Mouse (Mus musculus) C2C12 (cell line): ENCODE measurements around the gene Polrmt. TPM values are rescaled to one million over a fixed set of nuclear protein-coding genes. Genes with fewer than 3 reads are reported as not detected.

ENCODE experiments used
- H3K27me3 ChIP-seq: one replicate; pipeline ENCODE4 v1.6.1; 2011; ENCODE audit not compliant: control insufficient read depth, insufficient read depth, insufficient read length
- H3K36me3 ChIP-seq: one replicate; pipeline ENCODE4 v1.6.1; 2011; ENCODE audit not compliant: control insufficient read depth, insufficient read depth
- H3K4me3 ChIP-seq: one replicate; pipeline ENCODE4 v1.5.1; 2011; ENCODE audit warnings: mild to moderate bottlenecking, control low read depth; ENCODE audit not compliant: poor library complexity, insufficient read depth, severe bottlenecking
- H3K79me2 ChIP-seq: one replicate; pipeline ENCODE4 v1.6.1; 2011; ENCODE audit not compliant: control insufficient read depth, insufficient read depth
- H3K79me3 ChIP-seq: one replicate; pipeline ENCODE4 v1.6.1; 2011; ENCODE audit warnings: low read depth, control low read depth
- H3ac ChIP-seq: one replicate; pipeline ENCODE3; 2011; ENCODE audit warnings: low read depth; ENCODE audit not compliant: control insufficient read depth, insufficient read length
- CEBPB ChIP-seq: IDR thresholded peaks from one replicate; pipeline ENCODE4 v1.6.1; 2011; ENCODE audit warnings: low read depth, mild to moderate bottlenecking, control low read depth, moderate library complexity
- CTCF ChIP-seq: IDR thresholded peaks from one replicate; pipeline ENCODE4 v1.5.1; 2011; ENCODE audit not compliant: control insufficient read depth, insufficient read depth, insufficient read length
- FOSL1 ChIP-seq: IDR thresholded peaks from one replicate; pipeline ENCODE4 v1.8.0; 2011; ENCODE audit warnings: mild to moderate bottlenecking, low read length; ENCODE audit not compliant: poor library complexity, insufficient read depth, severe bottlenecking
- MAX ChIP-seq: IDR thresholded peaks from one replicate; pipeline ENCODE4 v1.6.1; 2011; ENCODE audit warnings: mild to moderate bottlenecking, control low read depth
- MYOD1 ChIP-seq: IDR thresholded peaks from one replicate; pipeline ENCODE4 v1.6.1; 2011; ENCODE audit warnings: low read depth; ENCODE audit not compliant: control insufficient read depth, insufficient read length
- MYOG ChIP-seq: IDR thresholded peaks from one replicate; pipeline ENCODE4 v1.6.1; 2011; ENCODE audit not compliant: control insufficient read depth, insufficient read length; ENCODE audit errors: extremely low read depth
- USF1 ChIP-seq: IDR thresholded peaks from one replicate; pipeline ENCODE4 v1.6.1; 2011; ENCODE audit warnings: low read depth, mild to moderate bottlenecking, control low read depth, moderate library complexity
- polyA plus RNA-seq: library from polyadenylated mRNA; unstranded; fragments of >200 nt; fragmentation: generic; extraction: Trizol; gene quantifications from one replicate; pipeline ENCODE4 v1.2.1, GENCODE M21; 2012; ENCODE audit warnings: missing spikeins

Gene Polrmt
- polyA plus RNA-seq, 1 experiment = 56.5 TPM

DNA sequence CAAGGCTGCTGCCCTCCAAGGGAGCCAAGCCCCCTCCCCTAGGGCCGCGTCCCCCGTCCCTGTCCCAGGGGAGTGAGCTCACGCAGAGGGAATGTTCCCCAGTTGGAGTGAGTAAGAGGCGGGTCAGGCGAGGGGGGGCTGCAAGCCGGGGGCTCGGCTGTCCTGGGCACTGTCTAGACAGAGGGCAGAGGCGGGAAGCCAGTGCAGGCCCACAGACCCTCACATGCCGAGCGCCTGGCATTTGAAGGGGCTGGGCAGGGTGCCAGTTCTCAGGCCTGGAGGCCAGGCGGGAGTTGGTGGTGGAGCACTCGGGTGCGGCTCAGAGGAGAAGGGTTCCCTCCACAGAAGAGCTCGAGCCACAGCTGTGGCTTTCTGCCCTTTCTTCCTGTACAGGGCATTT lies 31.6 kb upstream of the Polrmt start:
- H3K4me3 ChIP-seq = no peak overlapping the region
- no peaks in the 10 kb centered on the region for H3K36me3 ChIP-seq

DNA sequence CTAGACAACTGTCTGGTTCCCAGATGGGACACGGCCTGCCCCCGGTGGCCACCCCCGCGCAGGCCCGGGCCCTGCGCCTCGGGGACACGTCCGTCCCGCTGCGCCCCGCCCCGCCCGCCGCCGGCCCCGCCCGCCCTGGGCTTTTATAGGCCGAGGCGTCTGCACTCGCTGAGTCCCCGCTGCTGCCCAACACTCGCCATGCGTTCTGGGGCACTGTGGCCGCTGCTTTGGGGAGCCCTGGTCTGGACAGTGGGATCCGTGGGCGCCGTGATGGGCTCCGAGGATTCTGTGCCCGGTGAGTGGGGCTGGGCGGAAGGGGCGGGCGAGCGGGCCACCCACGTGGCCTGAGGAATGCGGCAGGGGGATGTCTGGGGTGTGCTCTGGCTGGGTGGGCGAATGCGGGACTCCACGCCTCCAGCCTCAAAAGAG lies 30.7 kb upstream of the Polrmt start, which contains the start of gene Fstl3:
Fstl3 (plus strand) TSS at position 170 of the 429 bp plus-strand sequence.
- no peaks in the 10 kb centered on the region for H3K79me3 ChIP-seq
- H3K36me3 ChIP-seq = no peaks in the 10 kb centered on the region
- no peak for TF ChIP-seq MAX
- peak; percentile 14 for TF ChIP-seq USF1
- H3K27me3 ChIP-seq = no peaks in the 10 kb centered on the region
- peak within 1 kb of the TSS; percentile 21 for H3K4me3 ChIP-seq
- peak within 1 kb of the TSS; percentile 60 for H3ac ChIP-seq
- H3K79me2 ChIP-seq = no peaks in the 10 kb centered on the region

More for the DNA sequence above, 31.6 kb upstream of the Polrmt start:
- Histone ChIP-seq H3K79me3 (no peaks in the 10 kb centered on the region), H3K27me3 (no peaks in the 10 kb centered on the region), H3K79me2 (no peaks in the 10 kb centered on the region), H3ac (peak overlapping the region; percentile 51)
- TF ChIP-seq FOSL1 = peak; percentile 5
- TF ChIP-seq MAX = no peak

DNA sequence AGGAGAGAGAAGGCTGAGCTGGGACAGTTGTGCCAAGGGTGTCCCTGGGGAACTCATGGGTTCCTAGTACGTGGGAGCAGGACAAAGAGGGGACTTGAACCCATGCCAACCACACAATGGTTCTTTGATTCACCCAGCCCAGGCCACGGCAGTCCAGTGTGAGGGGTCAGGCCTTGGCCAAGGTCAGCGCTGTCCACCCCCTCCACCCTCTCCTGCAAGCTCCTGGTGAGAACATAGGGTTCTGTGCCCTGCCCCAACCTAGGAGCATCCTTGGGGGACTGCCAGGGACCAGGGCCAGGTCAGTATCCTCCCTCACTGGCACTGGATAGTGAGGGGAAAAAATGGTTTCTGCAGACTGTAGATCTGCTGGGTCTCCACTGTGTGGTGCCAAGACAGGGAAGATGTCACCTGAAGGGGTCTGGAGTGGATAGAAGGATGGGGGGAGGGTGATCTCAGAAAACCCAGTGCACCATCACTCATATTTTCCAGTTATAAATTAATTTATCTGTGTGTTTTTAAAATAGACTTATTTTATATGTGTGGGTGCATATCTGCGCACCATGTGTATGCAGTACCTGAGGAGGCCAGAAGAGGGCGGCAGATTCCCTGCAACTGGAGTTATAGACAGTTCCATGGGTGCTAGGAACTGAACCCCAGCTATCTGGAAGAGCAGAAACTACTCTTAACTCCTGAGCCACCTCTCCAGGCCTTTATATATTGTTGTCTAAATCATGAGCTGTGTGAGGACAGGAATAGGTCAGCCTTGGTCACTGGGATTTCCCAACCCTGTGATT lies 28.3 kb upstream of the Polrmt start:
- H3ac ChIP-seq = no peak overlapping the region
- H3K36me3 ChIP-seq = no peaks in the 10 kb centered on the region
- H3K79me3 ChIP-seq = no peaks in the 10 kb centered on the region
- H3K4me3 ChIP-seq = no peak overlapping the region
- H3K79me2 ChIP-seq = no peaks in the 10 kb centered on the region
- no peak for TF ChIP-seq MYOG
- H3K27me3 ChIP-seq = no peaks in the 10 kb centered on the region

DNA sequence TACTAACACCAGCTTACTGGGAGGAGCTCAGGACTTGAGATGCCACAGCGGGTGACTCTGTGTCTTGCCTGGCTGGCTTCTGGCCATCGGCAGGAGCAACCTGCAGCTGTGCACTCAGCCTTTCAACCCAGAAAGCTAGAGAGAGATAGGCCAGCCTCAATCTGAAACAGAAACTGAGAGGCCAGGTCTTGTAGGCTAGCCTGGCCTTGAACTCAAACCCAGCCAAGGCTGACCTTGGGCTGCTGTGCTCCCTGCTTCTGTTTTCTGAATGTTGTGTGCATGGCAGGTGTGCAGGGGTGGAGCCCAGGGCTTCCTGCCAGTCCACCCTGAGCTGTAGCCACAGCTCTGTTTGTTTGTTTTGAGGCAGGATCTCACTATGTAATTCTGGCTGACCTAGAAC lies 26.8 kb upstream of the Polrmt start:
- no peaks in the 10 kb centered on the region for H3K79me2 ChIP-seq
- no peak overlapping the region for H3K4me3 ChIP-seq
- H3K36me3 ChIP-seq = no peaks in the 10 kb centered on the region
- no peaks in the 10 kb centered on the region for H3K27me3 ChIP-seq
- TF ChIP-seq USF1 = no peak
- no peak for TF ChIP-seq CTCF
- TF ChIP-seq MYOG = no peak
- H3K79me3 ChIP-seq = no peaks in the 10 kb centered on the region
- H3ac ChIP-seq = no peak overlapping the region

DNA sequence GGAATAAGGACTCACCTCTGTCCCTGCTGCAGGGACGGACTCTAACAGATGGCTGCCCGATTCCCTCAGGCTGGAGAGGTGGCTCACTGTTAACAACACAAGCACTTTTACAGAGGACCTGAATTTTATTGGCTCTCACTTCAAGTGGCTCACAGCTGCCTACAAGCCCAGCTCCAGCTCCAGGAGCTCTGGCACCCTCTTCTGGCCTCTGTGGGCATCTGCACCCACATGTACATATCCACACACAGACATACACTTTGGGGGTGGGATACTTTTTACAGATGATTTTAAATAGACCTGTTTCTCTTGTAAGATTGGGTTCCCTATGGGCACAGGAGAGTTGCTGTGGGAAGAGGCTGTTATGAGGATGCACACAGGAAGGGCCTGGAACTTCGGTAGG lies 25.9 kb upstream of the Polrmt start:
- no peaks in the 10 kb centered on the region for H3K79me3 ChIP-seq
- H3K36me3 ChIP-seq = no peaks in the 10 kb centered on the region
- H3K79me2 ChIP-seq = no peaks in the 10 kb centered on the region
- no peaks in the 10 kb centered on the region for H3K27me3 ChIP-seq
- TF ChIP-seq CEBPB (no peak), FOSL1 (no peak), MYOD1 (no peak), MAX (no peak), MYOG (no peak), USF1 (no peak), CTCF (no peak)
- H3ac ChIP-seq = no peak overlapping the region
- H3K4me3 ChIP-seq = no peak overlapping the region

DNA sequence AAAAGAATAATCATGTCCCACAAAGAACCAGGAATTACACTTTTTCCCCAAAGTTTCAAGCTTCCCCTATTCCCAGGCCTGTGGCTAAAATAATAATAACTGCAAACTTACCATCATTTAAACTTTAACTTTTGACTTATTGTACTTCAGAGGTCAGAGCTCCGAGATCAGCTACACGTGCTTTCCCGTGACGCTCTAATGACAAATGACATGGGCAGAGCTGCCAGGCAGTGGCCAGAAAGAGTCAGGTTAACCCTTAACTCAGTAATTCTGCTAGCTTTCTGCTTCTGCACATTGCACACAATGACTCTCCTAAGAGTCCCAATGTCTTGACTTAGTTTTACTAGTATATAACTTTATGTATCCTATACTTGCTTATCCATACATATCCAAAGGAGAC lies 22.9 kb upstream of the Polrmt start:
- H3K79me2 ChIP-seq = peaks cover 24% of the 10 kb centered on the region
- H3K27me3 ChIP-seq = no peaks in the 10 kb centered on the region
- no peak overlapping the region for H3ac ChIP-seq
- H3K4me3 ChIP-seq = no peak overlapping the region
- TF ChIP-seq MAX (no peak), USF1 (no peak), MYOG (no peak), FOSL1 (no peak), CTCF (no peak), CEBPB (no peak), MYOD1 (no peak)
- H3K36me3 ChIP-seq = peaks cover 9% of the 10 kb centered on the region
- peaks cover 22% of the 10 kb centered on the region for H3K79me3 ChIP-seq

DNA sequence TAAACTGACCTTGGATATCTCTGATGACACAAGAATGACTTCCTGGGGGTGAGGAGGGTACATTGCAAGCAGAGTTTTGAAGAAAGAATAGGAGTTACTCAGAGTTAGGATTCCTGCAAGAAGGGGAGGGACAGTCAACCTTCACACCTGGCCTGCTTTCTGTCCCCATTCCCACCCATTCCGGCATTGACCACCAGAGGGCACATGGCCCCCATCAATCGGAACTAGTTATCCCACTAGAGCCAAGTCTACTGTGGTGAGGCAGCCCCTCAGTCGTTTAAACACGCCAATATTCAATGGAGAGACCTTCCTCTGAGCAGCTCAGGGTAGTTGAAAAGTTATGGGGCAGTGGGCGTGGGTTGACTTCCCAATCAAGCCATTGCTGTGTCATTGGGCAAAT lies 22.0 kb upstream of the Polrmt start:
- Histone ChIP-seq H3K79me2 (peaks cover 34% of the 10 kb centered on the region), H3K79me3 (peaks cover 31% of the 10 kb centered on the region), H3ac (no peak overlapping the region), H3K36me3 (peaks cover 17% of the 10 kb centered on the region), H3K27me3 (no peaks in the 10 kb centered on the region), H3K4me3 (no peak overlapping the region)
- TF ChIP-seq MAX (peak; percentile 45), CTCF (peak; percentile 87), MYOD1 (no peak)
